Mouse (Mus musculus) cerebellum, adult 2 months (tissue): ENCODE results near the gene Rpl13a.

Experiments used
- CTCF ChIP-seq: fragments of 200-500 bp; IDR thresholded peaks from 2 replicates; pipeline ENCODE4 v1.5.1; 2011; ENCODE audit warnings: low read depth, mild to moderate bottlenecking, control low read depth, low read length, moderate library complexity, borderline replicate concordance; ENCODE audit not compliant: insufficient read depth
- POLR2A ChIP-seq: fragments of 200-500 bp; IDR thresholded peaks from 2 replicates; pipeline ENCODE4 v1.6.1; 2011; ENCODE audit warnings: low read length, control low read depth, borderline replicate concordance; ENCODE audit not compliant: insufficient read depth

- TF ChIP-seq CTCF (no peak), POLR2A (no peak)
Observed at GRCm38 (mm10) chr7:45106441-45106840, 22.1 kb downstream of the Rpl13a start.
